Mouse (Mus musculus): Measurements from ENCODE around the gene Crlf1. TPM values are rescaled to one million over a fixed set of nuclear protein-coding genes. Genes with fewer than 3 reads are reported as not detected.
"Not testable (repeated sequence)": the region's sequence is repeated elsewhere in the genome, so short reads cannot be mapped to it uniquely, and the experiment has no call there.

The Crlf1 gene
- total RNA-seq, 2 experiments from 2014 or later, result 2.5 to 3.7 TPM

DNA sequence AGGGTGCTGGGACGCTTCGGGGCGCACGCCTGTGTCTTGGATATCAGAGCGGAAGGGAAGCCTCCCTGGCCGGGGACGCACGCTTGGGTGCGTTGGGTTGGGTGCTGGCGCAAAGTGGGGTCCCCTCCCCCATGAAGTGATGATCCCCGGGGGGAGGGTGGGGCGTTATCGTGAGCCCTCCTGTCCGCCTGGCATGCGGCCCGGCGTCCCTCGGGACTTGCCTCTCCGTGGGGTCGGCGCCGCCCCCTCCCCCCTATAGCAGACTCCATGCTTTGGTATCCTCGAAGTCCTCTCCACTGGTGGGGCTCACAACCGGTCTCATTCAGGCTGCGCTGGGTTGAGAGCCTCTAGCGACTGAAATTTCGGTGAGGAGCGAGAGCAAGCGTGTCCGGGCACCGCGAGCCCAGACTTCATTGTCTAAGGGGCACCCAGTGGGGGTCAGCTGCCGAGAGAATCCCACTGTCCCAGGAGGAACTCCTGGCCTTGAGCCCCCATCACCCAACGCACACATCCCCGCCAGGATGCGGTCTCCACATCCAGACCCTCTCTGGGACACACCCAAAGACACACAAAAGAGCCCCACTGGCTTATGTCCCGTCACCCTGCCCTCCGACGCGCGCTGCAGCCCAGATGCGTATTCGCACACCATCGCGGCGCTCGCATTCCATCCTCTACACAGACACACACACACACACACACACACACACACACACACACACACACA lies 896 bp downstream of the Crlf1 start:
- no peak for ATAC-seq (replicated peaks; ENCODE audit: low FRiP score, poor library complexity, severe bottlenecking)

DNA sequence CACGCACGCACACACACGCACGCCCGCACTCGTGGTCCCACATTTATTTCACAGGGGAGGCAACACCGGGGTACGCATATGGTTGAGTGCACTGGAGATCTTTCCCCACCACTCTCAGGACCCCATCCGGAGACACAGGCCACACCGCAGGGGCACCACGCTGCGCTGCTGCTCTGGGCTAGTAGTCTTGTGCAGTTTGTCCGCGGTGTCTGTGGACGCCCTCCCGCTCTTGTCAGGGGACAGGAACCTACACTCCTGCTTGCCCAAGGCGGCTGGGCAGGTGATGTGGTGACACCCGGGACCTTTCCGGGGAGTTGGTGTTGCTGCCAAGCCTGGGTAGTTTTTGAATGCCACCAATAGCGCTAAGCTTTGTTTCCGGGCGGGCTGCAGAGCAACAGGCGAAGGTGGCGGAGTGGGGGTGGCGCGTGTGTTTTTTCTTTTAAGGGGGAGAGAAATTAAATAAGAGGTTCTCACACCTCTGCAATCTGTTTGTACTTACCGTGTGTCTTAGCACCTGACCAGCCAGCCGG lies 1.5 kb downstream of the Crlf1 start:
- no peak for ATAC-seq (replicated peaks; ENCODE audit: low FRiP score, poor library complexity, severe bottlenecking)

DNA sequence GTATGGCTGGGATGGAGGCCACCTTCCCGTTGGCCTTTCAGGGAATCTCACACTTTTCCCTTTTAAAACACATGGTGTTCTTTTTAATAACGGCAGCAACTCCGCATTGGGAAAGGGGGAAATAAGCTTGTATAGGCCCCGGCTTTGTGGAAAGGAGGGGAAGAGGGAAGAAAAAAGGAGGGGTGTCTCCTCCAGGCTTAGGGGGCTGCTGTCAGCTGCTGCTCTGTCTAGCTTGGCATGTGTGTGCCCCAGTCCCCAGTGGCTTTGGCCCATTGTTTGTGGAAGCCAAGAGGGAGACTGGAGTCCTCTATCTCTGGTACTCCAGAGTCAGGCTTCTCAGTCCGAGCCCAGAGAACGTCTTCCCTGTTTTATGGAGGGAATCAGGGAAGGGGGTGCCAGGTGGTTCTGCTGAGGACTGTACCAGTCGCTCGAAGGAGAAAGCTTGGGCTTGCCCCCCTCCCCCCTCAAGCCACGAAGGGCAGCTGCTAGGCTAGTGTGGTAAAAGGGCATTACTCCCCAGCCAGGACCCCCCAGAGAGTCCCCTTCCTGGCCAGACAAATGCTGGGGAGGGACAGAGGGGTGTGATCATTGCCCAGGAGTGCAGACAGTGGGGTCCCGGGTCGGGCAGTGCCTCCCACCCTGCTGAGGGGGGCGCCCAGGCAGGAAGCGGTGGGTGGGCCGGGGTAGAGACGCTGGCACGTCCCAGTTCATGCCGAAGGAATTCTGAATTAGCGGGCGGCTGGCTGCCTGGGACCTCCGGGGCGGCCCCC lies 2.2 kb downstream of the Crlf1 start:
- ATAC-seq (replicated peaks; ENCODE audit: low FRiP score, poor library complexity, severe bottlenecking), result no peak

DNA sequence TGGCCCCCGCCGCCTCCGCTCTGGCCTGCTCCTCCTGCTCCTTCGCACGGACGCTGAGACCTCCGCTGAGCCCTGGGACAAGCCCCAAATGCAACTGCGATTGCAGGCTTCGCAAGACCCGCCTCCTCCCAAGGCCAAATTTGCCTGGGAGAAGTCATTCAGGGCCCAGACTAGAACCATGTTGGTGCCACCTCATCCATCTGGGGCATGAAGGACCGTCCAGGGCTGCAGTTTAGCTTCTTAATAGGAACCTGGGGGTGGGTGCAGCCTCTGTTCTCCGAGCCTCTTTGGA lies 2.8 kb downstream of the Crlf1 start:
- ATAC-seq (replicated peaks; ENCODE audit: low FRiP score, poor library complexity, severe bottlenecking), result no peak

DNA sequence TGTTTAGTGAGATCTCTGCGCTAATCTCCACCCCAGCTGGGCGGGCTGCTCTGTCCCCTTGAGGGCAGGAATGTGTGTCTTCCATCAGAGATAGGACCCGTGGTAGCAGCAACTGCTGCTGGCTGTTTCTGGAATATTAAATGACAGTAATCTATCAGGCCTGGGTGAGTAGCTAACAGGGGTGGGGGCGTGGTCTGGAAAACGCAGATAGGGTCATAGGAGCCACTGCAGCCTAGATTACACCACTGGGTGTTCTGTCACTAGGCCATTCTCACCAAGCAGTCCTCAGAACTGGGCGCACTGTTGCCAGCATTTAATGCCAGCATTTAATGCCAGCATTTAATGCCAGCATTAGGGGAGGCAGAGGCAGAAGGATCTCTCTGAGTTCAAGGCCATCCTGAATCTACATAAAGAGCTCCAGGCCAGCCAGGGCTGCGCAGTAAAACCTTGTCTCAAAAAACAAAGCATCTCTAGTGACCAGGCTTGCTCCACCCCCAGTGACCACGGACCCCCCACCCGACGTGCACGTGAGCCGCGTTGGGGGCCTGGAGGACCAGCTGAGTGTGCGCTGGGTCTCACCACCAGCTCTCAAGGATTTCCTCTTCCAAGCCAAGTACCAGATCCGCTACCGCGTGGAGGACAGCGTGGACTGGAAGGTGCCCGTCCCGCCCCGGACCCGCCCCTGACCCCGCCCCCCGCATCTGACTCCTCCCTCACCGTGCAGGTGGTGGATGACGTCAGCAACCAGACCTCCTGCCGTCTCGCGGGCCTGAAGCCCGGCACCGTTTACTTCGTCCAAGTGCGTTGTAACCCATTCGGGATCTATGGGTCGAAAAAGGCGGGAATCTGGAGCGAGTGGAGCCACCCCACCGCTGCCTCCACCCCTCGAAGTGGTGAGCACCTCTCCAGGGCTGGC lies 7.7 kb downstream of the Crlf1 start:
- ATAC-seq (replicated peaks; ENCODE audit: low FRiP score, poor library complexity, severe bottlenecking), result peak; percentile 60

DNA sequence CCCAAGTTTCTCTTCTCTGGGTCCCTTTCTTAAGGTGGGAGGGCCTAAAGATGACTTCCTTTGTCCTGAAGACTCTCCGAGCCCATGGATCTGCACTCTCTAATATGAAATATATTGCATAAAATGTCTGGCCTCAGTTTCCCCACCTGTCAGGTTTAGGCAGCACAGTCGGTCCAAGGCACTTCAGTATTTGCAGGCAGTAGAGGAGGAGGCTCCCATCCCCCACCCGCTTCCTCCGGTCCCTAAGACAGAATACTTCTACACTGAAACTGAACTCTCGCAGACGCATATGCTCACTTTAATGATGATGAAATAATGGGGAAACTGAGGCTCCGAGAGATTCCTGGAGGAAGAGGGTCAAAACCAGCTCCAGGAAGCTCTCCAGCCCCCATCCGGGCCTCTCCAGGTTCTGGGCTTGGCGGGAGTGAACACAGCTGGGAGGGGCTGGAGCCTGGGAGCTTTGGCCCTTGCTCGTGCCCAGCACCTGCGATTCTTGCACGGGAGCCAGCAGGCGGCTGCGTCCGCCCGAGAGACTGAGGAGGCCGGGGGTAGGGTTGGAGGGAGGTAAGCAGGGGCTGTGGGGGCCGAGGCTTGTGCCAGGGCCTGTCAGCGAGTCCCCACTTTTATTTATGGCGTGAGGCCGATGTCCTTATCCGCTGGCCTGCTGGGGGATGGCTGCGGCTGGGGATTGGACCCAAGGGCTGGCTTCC lies 9.0 kb downstream of the Crlf1 start:
- ATAC-seq (replicated peaks; ENCODE audit: low FRiP score, poor library complexity, severe bottlenecking), result no peak

DNA sequence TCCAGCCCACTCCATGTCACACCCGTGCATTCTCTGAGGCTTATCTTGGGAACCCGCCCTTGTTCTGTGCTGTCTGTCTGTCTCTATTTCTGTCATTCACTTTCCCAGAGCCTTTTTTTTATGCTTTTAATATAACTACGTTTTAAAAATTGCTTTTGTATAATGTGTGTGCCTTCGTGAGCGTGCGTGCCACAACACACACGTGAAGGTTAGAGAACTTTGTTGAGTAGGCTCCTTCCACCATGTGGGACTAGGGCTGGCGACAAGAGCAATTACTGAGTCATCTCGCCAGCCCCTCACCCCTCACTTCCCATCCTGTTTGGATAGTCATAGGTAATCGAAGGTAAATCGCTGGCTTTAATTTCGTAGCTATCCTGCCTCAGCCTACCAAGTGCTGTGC lies 9.6 kb downstream of the Crlf1 start:
- no peak for ATAC-seq (replicated peaks; ENCODE audit: low FRiP score, poor library complexity, severe bottlenecking)

DNA sequence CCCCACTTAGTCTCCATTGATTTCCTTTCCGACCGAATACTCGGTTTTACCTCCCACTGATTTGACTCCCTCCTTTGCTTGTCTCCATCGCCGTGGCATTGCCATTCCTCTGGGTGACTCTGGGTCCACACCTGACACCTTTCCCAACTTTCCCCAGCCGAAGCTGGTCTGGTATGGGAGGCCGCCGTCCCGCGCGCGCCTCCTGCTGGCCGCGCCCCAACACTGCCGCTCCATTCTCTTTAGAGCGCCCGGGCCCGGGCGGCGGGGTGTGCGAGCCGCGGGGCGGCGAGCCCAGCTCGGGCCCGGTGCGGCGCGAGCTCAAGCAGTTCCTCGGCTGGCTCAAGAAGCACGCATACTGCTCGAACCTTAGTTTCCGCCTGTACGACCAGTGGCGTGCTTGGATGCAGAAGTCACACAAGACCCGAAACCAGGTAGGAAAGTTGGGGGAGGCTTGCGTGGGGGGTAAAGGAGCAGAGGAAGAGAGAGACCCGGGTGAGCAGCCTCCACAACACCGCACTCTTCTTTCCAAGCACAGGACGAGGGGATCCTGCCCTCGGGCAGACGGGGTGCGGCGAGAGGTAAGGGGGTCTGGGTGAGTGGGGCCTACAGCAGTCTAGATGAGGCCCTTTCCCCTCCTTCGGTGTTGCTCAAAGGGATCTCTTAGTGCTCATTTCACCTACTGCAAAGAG lies 10.2 kb downstream of the Crlf1 start:
- ATAC-seq (replicated peaks; ENCODE audit: low FRiP score, poor library complexity, severe bottlenecking), result peak; percentile 34; the same call in 1 of the 2 replicates

DNA sequence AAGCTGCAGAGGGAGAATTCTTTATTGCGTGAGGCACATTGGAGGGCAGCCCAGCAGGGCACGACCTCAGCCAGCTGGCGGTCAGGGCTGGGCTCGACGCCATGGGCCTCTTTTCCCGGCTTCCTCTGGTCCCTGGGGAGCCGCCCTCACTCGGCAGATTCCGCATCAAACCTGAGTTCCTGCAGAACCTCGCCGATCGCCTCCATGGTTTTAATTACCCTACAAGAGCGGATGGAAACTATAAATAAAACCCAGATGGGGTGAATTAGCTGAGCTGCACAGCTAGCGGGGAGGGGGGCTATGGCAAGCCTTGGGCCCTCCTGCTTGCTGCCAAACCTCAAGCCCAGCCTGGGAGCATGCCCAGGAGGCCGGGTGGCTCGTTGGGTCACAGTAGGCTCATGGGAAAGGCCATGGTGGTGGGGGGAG lies 11.3 kb downstream of the Crlf1 start:
- no peak for ATAC-seq (replicated peaks; ENCODE audit: low FRiP score, poor library complexity, severe bottlenecking)

DNA sequence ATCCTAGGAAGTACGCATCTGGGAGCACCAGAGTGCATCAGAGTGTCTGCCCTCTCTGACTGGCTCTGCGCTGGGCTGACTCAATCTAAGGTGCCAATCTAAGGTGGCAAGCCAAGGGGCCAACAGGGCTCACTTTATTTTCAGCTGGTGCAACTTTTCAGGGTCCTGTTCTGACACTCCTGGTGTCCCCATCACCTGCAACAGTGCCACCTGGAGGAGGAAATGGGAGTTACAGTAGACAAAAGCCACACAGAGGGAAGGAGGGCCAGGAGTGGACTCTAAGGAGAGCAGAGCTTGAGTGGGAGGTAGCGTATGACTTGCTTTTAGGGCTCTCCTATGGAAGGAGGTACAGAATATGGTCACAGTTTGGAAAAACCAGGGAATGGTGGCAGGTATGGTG lies 11.9 kb downstream of the Crlf1 start:
- peak; percentile 36 for ATAC-seq (replicated peaks; ENCODE audit: low FRiP score, poor library complexity, severe bottlenecking)

DNA sequence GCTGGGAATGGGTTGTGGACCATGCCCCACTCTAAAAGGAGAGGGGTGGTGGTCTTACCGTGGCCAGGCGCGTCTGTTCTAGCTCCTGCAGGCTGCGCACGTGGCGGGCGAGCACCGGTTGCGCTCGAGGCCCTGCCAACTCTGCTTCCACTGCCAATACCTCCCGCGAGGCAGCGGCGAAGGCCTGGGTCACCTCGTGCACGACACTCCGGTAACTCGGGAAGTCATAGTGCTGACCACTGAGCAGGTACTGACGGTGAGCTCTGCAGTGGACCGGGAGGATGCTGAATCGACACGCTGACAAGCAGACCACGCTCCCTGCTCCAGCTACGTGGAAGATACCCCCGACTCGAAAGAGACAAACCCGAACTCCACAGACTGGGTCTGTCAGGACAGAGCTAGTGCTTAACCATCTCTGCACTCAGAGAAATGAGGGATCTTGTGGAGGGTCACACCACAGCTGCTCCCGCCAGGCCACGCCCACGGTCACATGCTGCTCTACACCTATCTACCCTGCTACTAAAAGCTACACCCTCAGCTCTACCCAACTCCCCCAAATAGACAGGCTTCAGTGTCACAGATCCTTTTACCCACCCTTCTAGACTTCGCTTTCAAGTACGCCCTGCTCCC lies 12.9 kb downstream of the Crlf1 start:
- peak; percentile 1 for ATAC-seq (replicated peaks; ENCODE audit: low FRiP score, poor library complexity, severe bottlenecking)

DNA sequence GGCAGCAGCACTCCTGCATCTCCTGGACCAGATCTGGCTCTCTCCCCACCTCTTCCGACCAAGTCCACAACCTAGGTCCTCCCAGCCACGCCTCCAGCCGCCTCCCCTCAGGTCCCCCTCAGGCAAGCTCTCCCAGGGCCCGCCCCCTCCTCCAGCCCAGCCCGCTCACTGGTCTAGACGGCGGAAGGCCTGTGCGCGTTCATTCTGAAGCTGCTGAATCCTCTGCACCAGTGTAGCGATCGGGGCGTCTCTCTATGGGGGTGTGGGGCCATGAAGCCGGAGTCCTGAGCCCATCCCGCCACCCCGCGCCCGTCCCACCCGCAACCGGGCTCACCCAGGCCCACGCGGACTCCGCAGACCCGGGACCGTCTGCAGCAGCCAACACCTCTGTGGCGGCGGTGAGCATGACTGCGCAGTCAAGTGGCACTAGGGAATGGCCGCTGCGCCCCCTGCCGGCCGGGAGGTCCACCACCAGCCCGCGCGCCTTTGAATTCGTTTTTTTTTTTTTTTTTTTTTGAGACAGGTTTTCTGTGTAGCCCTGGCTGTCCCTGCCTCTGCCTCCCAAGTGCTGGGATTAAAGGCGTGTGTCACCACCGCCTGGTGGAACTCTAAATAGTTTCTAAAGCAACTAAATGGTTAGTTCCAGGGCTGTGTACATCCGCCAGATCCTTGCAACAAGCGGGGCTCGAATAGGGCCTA lies 13.5 kb downstream of the Crlf1 start, which contains the start of gene Rex1bd:
Gene Rex1bd, minus strand, starts transcription at position 425 of the 699 bp plus-strand sequence.
- ATAC-seq (replicated peaks; ENCODE audit: low FRiP score, poor library complexity, severe bottlenecking), result peak; percentile 51

DNA sequence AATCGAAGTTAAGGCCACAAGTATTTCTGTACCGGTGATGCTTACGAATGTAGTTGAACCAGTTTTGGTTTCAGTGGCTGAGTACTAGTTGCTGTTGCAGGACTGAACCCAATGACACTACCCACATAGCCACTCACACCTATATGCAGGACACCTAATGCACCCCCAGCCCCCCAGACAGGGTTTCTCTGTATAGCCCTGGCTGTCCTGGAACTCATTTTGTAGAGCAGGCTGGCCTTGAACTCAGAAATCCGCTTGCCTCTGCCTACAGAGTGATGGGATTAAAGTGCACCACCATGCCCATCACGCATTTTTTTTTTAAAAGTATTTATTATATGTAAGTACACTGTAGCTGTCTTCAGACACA lies 14.1 kb downstream of the Crlf1 start:
- ATAC-seq (replicated peaks; ENCODE audit: low FRiP score, poor library complexity, severe bottlenecking), result no peak

DNA sequence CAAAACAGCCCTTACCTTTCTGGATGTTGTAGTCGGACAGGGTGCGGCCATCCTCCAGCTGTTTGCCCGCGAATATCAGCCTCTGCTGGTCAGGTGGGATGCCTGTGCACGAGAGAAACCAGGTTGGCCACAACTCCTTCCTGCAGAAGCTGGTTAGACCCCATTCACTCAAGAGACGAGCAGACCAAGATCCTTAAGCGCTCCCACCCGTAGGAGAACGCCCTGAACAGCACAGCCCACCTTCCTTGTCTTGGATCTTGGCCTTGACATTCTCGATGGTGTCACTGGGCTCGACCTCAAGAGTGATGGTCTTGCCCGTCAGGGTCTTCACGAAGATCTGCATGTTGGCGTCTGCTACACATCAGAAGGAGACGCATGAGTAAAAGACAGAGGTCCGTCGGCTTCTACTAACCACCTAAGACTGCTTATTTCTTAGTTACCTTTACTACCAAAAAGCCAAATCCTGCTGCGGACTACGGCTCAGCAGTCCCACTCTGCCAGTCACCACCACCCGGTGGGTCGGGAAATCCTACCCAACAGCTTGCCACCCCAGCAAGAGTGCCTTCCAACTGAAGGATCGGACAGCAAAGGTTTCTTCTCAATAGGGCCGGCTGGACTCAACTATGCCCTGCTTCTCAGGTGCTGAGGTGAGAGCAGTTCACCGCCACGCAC lies 16.5 kb downstream of the Crlf1 start:
- ATAC-seq (replicated peaks; ENCODE audit: low FRiP score, poor library complexity, severe bottlenecking), result no peak

DNA sequence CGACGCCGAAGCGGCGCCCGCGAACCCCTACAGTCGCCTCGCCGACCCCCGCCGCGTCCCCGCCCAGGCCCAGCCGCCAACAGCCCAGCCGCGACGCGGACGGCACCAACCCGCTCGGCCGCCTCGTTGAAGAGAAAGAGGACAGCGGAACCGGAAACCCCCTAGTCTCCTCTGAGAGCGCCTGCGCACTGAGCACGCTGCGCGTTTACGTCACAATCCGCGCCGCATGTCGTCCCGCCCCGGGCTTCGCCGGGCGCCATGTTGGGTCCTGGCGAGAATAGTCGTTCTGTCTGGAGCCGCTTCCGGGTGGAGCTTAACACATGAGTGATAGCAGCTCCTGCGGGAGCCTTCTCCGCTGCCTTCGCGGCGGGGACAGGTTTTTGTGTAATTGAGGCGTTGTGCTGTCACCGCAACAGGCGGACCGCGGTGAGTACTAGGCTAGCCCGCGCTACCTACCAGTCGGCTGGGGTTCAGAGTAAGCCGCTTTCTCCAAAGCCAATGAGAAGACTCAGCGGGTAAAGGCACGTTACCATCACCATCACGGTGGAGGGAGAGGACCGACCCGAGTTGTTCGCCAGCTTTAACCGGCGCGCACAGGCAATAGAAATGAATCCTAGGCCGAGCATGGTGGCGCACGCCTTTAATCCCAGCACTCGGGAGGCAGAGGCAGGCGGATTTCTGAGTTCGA lies 17.4 kb downstream of the Crlf1 start, which contains the start of gene Uba52:
Gene Uba52, minus strand, starts transcription at position 574 of the 688 bp plus-strand sequence.
- peak; percentile 81 for ATAC-seq (replicated peaks; ENCODE audit: low FRiP score, poor library complexity, severe bottlenecking)

DNA sequence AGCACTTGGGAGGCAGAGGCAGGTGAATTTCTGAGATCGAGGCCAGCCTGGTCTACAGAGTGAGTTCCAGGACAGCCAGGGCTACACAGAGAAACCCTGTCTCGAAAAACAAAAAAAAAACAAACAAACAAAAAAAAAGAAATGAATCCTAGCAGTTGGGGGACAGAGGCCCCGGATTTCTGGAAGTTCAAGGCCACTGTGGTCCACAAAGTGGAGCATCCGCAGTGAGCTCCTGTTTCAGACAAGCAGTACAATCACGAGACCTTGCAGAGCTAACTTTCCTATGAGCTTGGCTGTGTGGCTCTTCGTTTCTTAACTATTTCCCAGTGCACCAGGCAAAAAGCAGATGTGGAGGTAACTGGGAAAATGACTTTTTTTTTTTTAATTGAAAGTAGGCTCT lies 18.2 kb downstream of the Crlf1 start:
- ATAC-seq (replicated peaks; ENCODE audit: low FRiP score, poor library complexity, severe bottlenecking), result not testable (repeated sequence)

DNA sequence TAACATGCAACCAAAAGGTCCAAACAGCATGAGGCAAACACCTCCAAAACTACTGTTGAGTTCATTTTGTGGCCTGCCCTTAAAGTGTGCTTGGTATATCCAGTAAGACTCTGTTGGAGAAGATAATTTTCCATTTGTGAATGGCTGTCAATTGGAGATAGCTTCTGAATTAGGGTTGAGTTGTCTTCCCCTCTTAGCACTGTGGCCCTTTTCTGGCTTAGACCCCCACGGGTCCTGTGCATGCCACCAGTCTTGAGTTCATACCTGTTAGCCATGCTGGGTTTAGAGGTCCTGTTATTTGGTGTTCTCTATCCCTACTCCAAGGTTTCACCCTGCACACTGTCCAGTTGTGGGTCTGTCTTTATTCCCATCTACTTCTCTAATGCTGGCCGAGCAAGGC lies 18.8 kb downstream of the Crlf1 start:
- no peak for ATAC-seq (replicated peaks; ENCODE audit: low FRiP score, poor library complexity, severe bottlenecking)
